5 mouse cellular contexts compared by ENCODE assay signal in the genomic region with DNA sequence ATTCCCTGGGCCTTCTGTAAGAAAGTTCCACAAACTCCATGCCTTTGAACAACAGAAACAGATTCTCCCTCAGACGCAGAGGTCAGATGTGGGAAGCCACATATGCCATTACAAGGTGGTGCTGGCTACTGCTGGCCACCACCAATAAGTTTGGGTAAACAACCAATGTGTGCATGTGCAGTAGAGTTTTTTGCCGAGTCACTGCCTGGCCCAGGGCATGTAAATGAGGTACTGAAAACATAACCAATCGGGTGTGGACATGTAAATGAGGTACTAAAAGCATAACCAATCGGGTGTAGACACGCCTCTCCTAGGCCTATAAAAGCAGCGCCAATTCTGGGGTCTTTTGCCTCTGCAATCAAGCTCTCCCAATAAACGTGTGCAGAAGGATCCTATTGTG.
A peak's percentile ranks its signal among the peaks of the same experiment; 100 is the strongest.
DNase-seq lines count a peak whose midpoint lies in the region; ATAC-seq and TF ChIP-seq lines count a peak whose summit lies in the region.
"Not testable (repeated sequence)": the region's sequence is repeated elsewhere in the genome, so short reads cannot be mapped to it uniquely, and the experiment has no call there.

No protein-coding gene starts in this region.

- not testable (repeated sequence) for TF ChIP-seq CTCF in MEL (IDR thresholded peaks at IDR 0.05 in 2 of 3, conservative IDR thresholded peaks at IDR 0.05 in 1 of 3; ENCODE audit: control insufficient read depth in 1 of 3, insufficient read depth in 1 of 3, low read depth in 2 of 3, low read length in 3 of 3, poor library complexity in 1 of 3, severe bottlenecking in 1 of 3); stomach, postnatal 0 days (IDR thresholded peaks at IDR 0.05; ENCODE audit: low read depth)

- not testable (repeated sequence) for H3K27ac ChIP-seq in MEL (ENCODE audit: control insufficient read depth, low read depth, low read length); heart, embryonic 10.5 days; stomach, postnatal 0 days (replicated peaks)

- not testable (repeated sequence) for H3K4me2 ChIP-seq in stomach, postnatal 0 days (replicated peaks; ENCODE audit: low read depth)

- DNase-seq in ES-CJ7 (ENCODE audit: low read depth, low spot score) = peak; percentile 19
- DNase-seq in MEL (ENCODE audit: low read depth, low spot score) = peak; percentile 6
- peak; percentile 7 for DNase-seq in ZHBTc4 (ENCODE audit: low read depth, low spot score)
- DNase-seq in heart, embryonic 10.5 days (ENCODE audit: low spot score) = peak; percentile 61
- DNase-seq in stomach, postnatal 0 days (ENCODE audit: low spot score) = peak; percentile 10

- not testable (repeated sequence) for H3K27me3 ChIP-seq in MEL (ENCODE audit: control insufficient read depth in 1 of 2, insufficient read depth in 2 of 2, low read length in 2 of 2); heart, embryonic 10.5 days (ENCODE audit: insufficient read depth, poor library complexity, severe bottlenecking); stomach, postnatal 0 days (ENCODE audit: control insufficient read depth, insufficient read depth, low read length)

- H3K9me3 ChIP-seq in MEL (replicated peaks; ENCODE audit: insufficient read depth, low read length); heart, embryonic 10.5 days; stomach, postnatal 0 days (ENCODE audit: control insufficient read depth, low read length): not testable (repeated sequence)

- 89% methylated on average over 7 of the region's 7 CpGs for WGBS in heart, embryonic 10.5 days
- WGBS in stomach, postnatal 0 days = 94% methylated on average over 7 of the region's 7 CpGs

- TF ChIP-seq EP300 in MEL (IDR thresholded peaks at IDR 0.05; ENCODE audit: low read depth in 1 of 2, low read length in 2 of 2); stomach, postnatal 0 days (optimal IDR thresholded peaks at IDR 0.05): not testable (repeated sequence)

- H3K4me3 ChIP-seq in MEL (ENCODE audit: control insufficient read depth in 1 of 2, insufficient read depth in 1 of 2, low read depth in 2 of 2, low read length in 2 of 2); heart, embryonic 10.5 days; stomach, postnatal 0 days (ENCODE audit: low read depth, low read length): not testable (repeated sequence)

- H3K79me2 ChIP-seq in MEL (ENCODE audit: control insufficient read depth, insufficient read depth, low read length, poor library complexity) = not testable (repeated sequence)

- not testable (repeated sequence) for TF ChIP-seq POLR2A in MEL (IDR thresholded peaks at IDR 0.05; ENCODE audit: control insufficient read depth in 1 of 2, insufficient read depth in 1 of 2, low read depth in 1 of 2, low read length in 2 of 2, poor library complexity in 1 of 2)

- ATAC-seq in stomach, postnatal 0 days (ENCODE audit: low FRiP score, low TSS enrichment) = not testable (repeated sequence)

- H3K9ac ChIP-seq in MEL (ENCODE audit: control insufficient read depth, low read depth, low read length, poor library complexity, severe bottlenecking); stomach, postnatal 0 days (ENCODE audit: low read length): not testable (repeated sequence)

- not testable (repeated sequence) for TF ChIP-seq RAD21 in MEL (IDR thresholded peaks at IDR 0.05; ENCODE audit: low read depth, low read length)

- not testable (repeated sequence) for H3K36me3 ChIP-seq in MEL (ENCODE audit: control insufficient read depth in 1 of 2, insufficient read depth in 2 of 2, low read length in 2 of 2); heart, embryonic 10.5 days; stomach, postnatal 0 days (ENCODE audit: control insufficient read depth, insufficient read depth, low read length)

- not testable (repeated sequence) for H3K4me1 ChIP-seq in MEL (ENCODE audit: control insufficient read depth in 1 of 2, insufficient read depth in 2 of 2, low read length in 2 of 2); heart, embryonic 10.5 days; stomach, postnatal 0 days (replicated peaks; ENCODE audit: control insufficient read depth, insufficient read depth)

Comparison
In these comparisons a context has a peak if more than half of its experiments do, and no peak if none do; other contexts are left out.
1. DNase-seq: peak in every context shown above with its lines; median percentile 61 in heart, embryonic 10.5 days; 19 in ES-CJ7; 10 in stomach, postnatal 0 days; 7 in ZHBTc4; 6 in MEL.